Mouse (Mus musculus): Measurements from ENCODE around the gene Dbp.

GRCm38 (mm10) chr7:45689800-45690199 is 15.1 kb upstream of the Dbp start:
- TF ChIP-seq CTCF (IDR thresholded peaks at IDR 0.05 in 2 of 3, conservative IDR thresholded peaks at IDR 0.05 in 1 of 3; ENCODE audit: control insufficient read depth in 1 of 3, insufficient read depth in 1 of 3, low read depth in 2 of 3, low read length in 3 of 3, poor library complexity in 1 of 3, severe bottlenecking in 1 of 3) (no peak), SMC3 (IDR thresholded peaks at IDR 0.05; ENCODE audit: low read depth, low read length) (no peak), POLR2A (IDR thresholded peaks at IDR 0.05; ENCODE audit: control insufficient read depth in 1 of 2, insufficient read depth in 1 of 2, low read depth in 1 of 2, low read length in 2 of 2, poor library complexity in 1 of 2) (no peak), JUND (IDR thresholded peaks at IDR 0.05; ENCODE audit: low read depth, low read length) (no peak), ZNF384 (IDR thresholded peaks at IDR 0.05; ENCODE audit: low read depth, low read length) (no peak), EP300 (IDR thresholded peaks at IDR 0.05; ENCODE audit: low read depth in 1 of 2, low read length in 2 of 2) (no peak), SIN3A (IDR thresholded peaks at IDR 0.05; ENCODE audit: low read length) (no peak), USF1 (IDR thresholded peaks at IDR 0.05; ENCODE audit: low read depth, low read length) (no peak)
